Mouse (Mus musculus) E14TG2a.4 (cell line): ENCODE measurements at regions not wholly inside any gene's neighbourhood (a gene's known extent, or its start where the extent isn't known, plus 50 kb on each side); places are given as distances from the start of the nearest gene placed in this dataset.
A peak's percentile ranks its signal among the peaks of the same experiment; 100 is the strongest.

Experiments
- H3K27me3 ChIP-seq: 2 replicates; pipeline ENCODE4 v1.6.1; 2014; ENCODE audit warnings: low read length, control low read depth; ENCODE audit not compliant: insufficient read depth
- H3K36me3 ChIP-seq: 2 replicates; pipeline ENCODE4 v1.6.1; 2014; ENCODE audit warnings: low read length, control low read depth; ENCODE audit not compliant: insufficient read depth
- H3K4me1 ChIP-seq: replicated peaks from 2 replicates; pipeline ENCODE4 v1.6.1; 2014; ENCODE audit warnings: low read depth, low read length, control low read depth
- H3K4me3 ChIP-seq: replicated peaks from 2 replicates; pipeline ENCODE4 v1.5.1; 2014; ENCODE audit warnings: mild to moderate bottlenecking, low read length
- H3K9me3 ChIP-seq: 2 replicates; pipeline ENCODE4 v1.6.1; 2014; ENCODE audit warnings: low read length, control low read depth
- CTCF ChIP-seq: conservative IDR thresholded peaks from 2 replicates; pipeline ENCODE4 v1.5.1; 2014; ENCODE audit warnings: low read length
- NANOG ChIP-seq: IDR thresholded peaks from 2 replicates; pipeline ENCODE4 v1.6.1; 2014; ENCODE audit warnings: borderline replicate concordance, low read length, mixed read lengths
- POU5F1 ChIP-seq: IDR thresholded peaks from 2 replicates; pipeline ENCODE4 v1.6.1; 2014; ENCODE audit warnings: low read length, borderline replicate concordance

GRCm38 (mm10) chr11:45533402-45534056, 318.3 kb upstream of the Clint1 start:
- TF ChIP-seq NANOG (no peak), CTCF (peak; percentile 43), POU5F1 (no peak)
- no peaks in the 10 kb centered on the region for H3K4me1 ChIP-seq
- H3K9me3 ChIP-seq: no peaks in the 10 kb centered on the region
- H3K4me3 ChIP-seq: no peak overlapping the region
- H3K27me3 ChIP-seq: no peaks in the 10 kb centered on the region
- H3K36me3 ChIP-seq: no peaks in the 10 kb centered on the region

GRCm38 (mm10) chr11:45535501-45536025, 316.3 kb upstream of the Clint1 start:
- TF ChIP-seq CTCF (no peak), NANOG (no peak), POU5F1 (no peak)
- Histone ChIP-seq H3K27me3 (no peaks in the 10 kb centered on the region), H3K4me3 (no peak overlapping the region), H3K9me3 (no peaks in the 10 kb centered on the region), H3K36me3 (no peaks in the 10 kb centered on the region), H3K4me1 (no peaks in the 10 kb centered on the region)

GRCm38 (mm10) chr11:45538011-45538410, 313.8 kb upstream of the Clint1 start:
- TF ChIP-seq POU5F1 (no peak), CTCF (no peak), NANOG (no peak)
- Histone ChIP-seq H3K9me3 (no peaks in the 10 kb centered on the region), H3K4me3 (no peak overlapping the region), H3K27me3 (no peaks in the 10 kb centered on the region), H3K4me1 (no peaks in the 10 kb centered on the region), H3K36me3 (no peaks in the 10 kb centered on the region)

- Histone ChIP-seq H3K9me3 (no peaks in the 10 kb centered on the region), H3K27me3 (no peaks in the 10 kb centered on the region), H3K36me3 (no peaks in the 10 kb centered on the region), H3K4me3 (no peak overlapping the region), H3K4me1 (no peaks in the 10 kb centered on the region)
- TF ChIP-seq POU5F1 (no peak), CTCF (peak; percentile 28; the same call in 1 of the 2 replicates)
Observed at GRCm38 (mm10) chr11:45539459-45539858, 312.4 kb upstream of the Clint1 start.

GRCm38 (mm10) chr11:45544531-45544930, 307.3 kb upstream of the Clint1 start:
- Histone ChIP-seq H3K9me3 (no peaks in the 10 kb centered on the region), H3K27me3 (no peaks in the 10 kb centered on the region), H3K36me3 (no peaks in the 10 kb centered on the region), H3K4me3 (no peak overlapping the region), H3K4me1 (no peaks in the 10 kb centered on the region)
- no peak for TF ChIP-seq CTCF
- TF ChIP-seq NANOG: no peak
- no peak for TF ChIP-seq POU5F1

GRCm38 (mm10) chr11:45545896-45546626, 305.8 kb upstream of the Clint1 start:
- TF ChIP-seq NANOG (no peak), POU5F1 (no peak), CTCF (no peak)
- no peaks in the 10 kb centered on the region for H3K36me3 ChIP-seq
- no peaks in the 10 kb centered on the region for H3K27me3 ChIP-seq
- H3K4me3 ChIP-seq: no peak overlapping the region
- H3K4me1 ChIP-seq: no peaks in the 10 kb centered on the region
- no peaks in the 10 kb centered on the region for H3K9me3 ChIP-seq

- H3K4me1 ChIP-seq: no peaks in the 10 kb centered on the region
- no peaks in the 10 kb centered on the region for H3K27me3 ChIP-seq
- H3K36me3 ChIP-seq: no peaks in the 10 kb centered on the region
- no peak overlapping the region for H3K4me3 ChIP-seq
- no peak for TF ChIP-seq POU5F1
- no peak for TF ChIP-seq CTCF
- no peak for TF ChIP-seq NANOG
- H3K9me3 ChIP-seq: no peaks in the 10 kb centered on the region
Observed at GRCm38 (mm10) chr11:45546861-45547260, 305.0 kb upstream of the Clint1 start.

- Histone ChIP-seq H3K27me3 (no peaks in the 10 kb centered on the region), H3K4me3 (no peak overlapping the region)
- no peak for TF ChIP-seq NANOG
- no peak for TF ChIP-seq CTCF
- TF ChIP-seq POU5F1: no peak
Observed at GRCm38 (mm10) chr11:45550376-45550775, 301.5 kb upstream of the Clint1 start.

More at GRCm38 (mm10) chr11:45550376-45550775, 301.5 kb upstream of the Clint1 start:
- no peaks in the 10 kb centered on the region for H3K36me3 ChIP-seq
- H3K9me3 ChIP-seq: no peaks in the 10 kb centered on the region
- no peaks in the 10 kb centered on the region for H3K4me1 ChIP-seq
